ENCODE assay signal across 7 mouse cellular contexts in the genomic region with DNA sequence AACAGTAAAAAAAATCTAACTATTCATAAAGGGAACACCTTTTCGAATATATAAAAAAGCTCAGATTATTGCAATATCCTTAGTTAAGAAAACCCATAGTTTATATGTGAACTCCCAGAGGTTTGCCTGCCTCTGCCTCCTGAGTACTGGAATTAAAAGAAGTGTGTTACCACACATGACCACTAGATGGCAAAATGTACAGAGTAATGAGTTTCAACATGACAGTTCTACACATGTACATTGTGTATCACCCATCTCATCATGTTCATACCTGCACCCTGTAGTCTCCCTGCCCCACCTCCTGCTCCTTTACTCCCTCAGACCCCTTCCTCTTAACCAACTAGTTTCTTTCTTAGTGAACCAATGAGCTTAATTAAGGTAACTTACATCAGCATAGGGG. TPM values are rescaled to one million over a fixed set of nuclear protein-coding genes. Genes with fewer than 3 reads are reported as not detected.
DNase-seq lines count a peak whose midpoint lies in the region; ATAC-seq and TF ChIP-seq lines count a peak whose summit lies in the region.

No protein-coding gene starts in this region.

- no peak for ATAC-seq in midbrain, embryonic 11.5 days (ENCODE audit: low FRiP score)

- H3K9me3 ChIP-seq in midbrain, embryonic 11.5 days (ENCODE audit: control insufficient read depth, low read length): no peaks in the 10 kb centered on the region

- peaks cover 20% of the 10 kb centered on the region for H3K4me1 ChIP-seq in kidney, adult 2 months (ENCODE audit: control insufficient read depth, insufficient read depth, low read length)
- no peaks in the 10 kb centered on the region for H3K4me1 ChIP-seq in midbrain, embryonic 11.5 days (ENCODE audit: control insufficient read depth, insufficient read depth, low read length)

- H3K9ac ChIP-seq in midbrain, embryonic 11.5 days (ENCODE audit: low read length): no peak overlapping the region

- H3K4me3 ChIP-seq in kidney, adult 2 months (ENCODE audit: insufficient read depth, low read depth, low read length): no peak overlapping the region
- no peak overlapping the region for H3K4me3 ChIP-seq in midbrain, embryonic 11.5 days (ENCODE audit: low read depth, low read length)

- H3K4me2 ChIP-seq in midbrain, embryonic 11.5 days: no peak overlapping the region

- TF ChIP-seq CTCF in kidney, adult 2 months (conservative IDR thresholded peaks at IDR 0.05; ENCODE audit: insufficient read depth, insufficient read length, low read depth, low read length): peak; percentile 42; the same call in 1 of the 2 replicates

- DNase-seq in kidney, adult 2 months: peak; percentile 55
- no peak for DNase-seq in kidney, adult 11 months
- DNase-seq in CD8-positive naive resting alpha-beta T cell, adult 2 months (ENCODE audit: low read depth in 2 of 2, low spot score in 2 of 2): peak; percentile 14 to 32
- DNase-seq in ZHBTc4 (ENCODE audit: low read depth, low spot score): peak; percentile 77
- DNase-seq in lung, postnatal 36 days: peak; percentile 72
- no peak for DNase-seq in frontal cortex, postnatal 36 days (ENCODE audit: low spot score in 2 of 2)
- DNase-seq in midbrain, embryonic 11.5 days (ENCODE audit: low spot score, missing footprints): no peak

- no peak overlapping the region for H3K27ac ChIP-seq in kidney, adult 2 months (ENCODE audit: insufficient read depth, low read depth, low read length)
- H3K27ac ChIP-seq in midbrain, embryonic 11.5 days (ENCODE audit: low read depth, low read length): no peak overlapping the region

- WGBS in kidney, adult 2 months: 67% methylated on average over 1 of the region's 1 CpGs
- 72% methylated on average over 1 of the region's 1 CpGs for WGBS in midbrain, embryonic 11.5 days

- TF ChIP-seq POLR2A in kidney, adult 2 months (IDR thresholded peaks at IDR 0.05; ENCODE audit: low read depth, low read length): no peak

- no peaks in the 10 kb centered on the region for H3K27me3 ChIP-seq in kidney, adult 2 months (replicated peaks; ENCODE audit: control insufficient read depth, insufficient read depth, low read length)
- H3K27me3 ChIP-seq in midbrain, embryonic 11.5 days (ENCODE audit: control insufficient read depth, insufficient read depth, low read length): no peaks in the 10 kb centered on the region

- H3K36me3 ChIP-seq in kidney, adult 2 months (ENCODE audit: control insufficient read depth, insufficient read depth, low read length): peaks cover 1% of the 10 kb centered on the region; the same call in 1 of the 2 replicates
- H3K36me3 ChIP-seq in midbrain, embryonic 11.5 days (ENCODE audit: control insufficient read depth, insufficient read depth, low read length): no peaks in the 10 kb centered on the region

RNA-seq across cellular contexts. Expression of a gene that starts 12.0 kb away (rescaled TPM):
- polyA plus RNA-seq in kidney, adult 2 months (2012; rRNA removed): 114 and 127 TPM in 2 replicates
- not detected in 2 replicates for polyA plus RNA-seq in midbrain, embryonic 11.5 days (2014; fragmentation: Nextera tagmentation; extraction: Ambion mirVana)

Comparison
In these comparisons a context has a peak if more than half of its experiments do, and no peak if none do; other contexts are left out.
1. DNase-seq: peak in kidney, adult 2 months (single experiment), CD8-positive naive resting alpha-beta T cell, adult 2 months (2 of 2), ZHBTc4 (single experiment) and lung, postnatal 36 days (single experiment); none in kidney, adult 11 months (single experiment), frontal cortex, postnatal 36 days (0 of 2) and midbrain, embryonic 11.5 days (single experiment).
2. RNA of a gene that starts 12.0 kb away (polyA plus RNA-seq): 114 to 127 TPM in kidney, adult 2 months; not detected in midbrain, embryonic 11.5 days; every median in the first group is over 100 times any median in the second.